Mouse (Mus musculus) CH12.LX (cell line): ENCODE data around the gene Mfsd4a. TPM values are rescaled to one million over a fixed set of nuclear protein-coding genes. Genes with fewer than 3 reads are reported as not detected.

Experiments
- DNase-seq: peaks from one replicate; pipeline ENCODE4 v3.0.0-alpha.2; 2013; ENCODE audit errors: extremely low read depth
- H3K27ac ChIP-seq: 2 replicates; pipeline ENCODE4 v1.5.1; 2012; ENCODE audit warnings: low read depth, mild to moderate bottlenecking, control low read depth, moderate library complexity; ENCODE audit not compliant: insufficient read depth
- H3K27me3 ChIP-seq: replicated peaks from 2 replicates; pipeline ENCODE3; 2012; ENCODE audit warnings: inconsistent platforms
- H3K36me3 ChIP-seq, 2 experiments: replicated peaks in 1 of 2; 2 replicates each; pipeline versions ENCODE3 to v1.6.1; 2012; ENCODE audit warnings: inconsistent platforms in 1 of 2, low read length in 1 of 2, mild to moderate bottlenecking in 1 of 2, mixed read lengths in 1 of 2, moderate library complexity in 1 of 2; ENCODE audit not compliant: control insufficient read depth in 1 of 2, insufficient read depth in 1 of 2
- H3K4me1 ChIP-seq, 2 experiments: 2 replicates each; pipeline ENCODE4 v1.6.1; 2012; ENCODE audit warnings: inconsistent platforms in 1 of 2, moderate library complexity in 1 of 2; ENCODE audit not compliant: insufficient read depth in 2 of 2, control insufficient read depth in 1 of 2
- H3K4me2 ChIP-seq: 2 replicates; pipeline ENCODE4 v1.6.1; 2012; ENCODE audit warnings: low read depth, mild to moderate bottlenecking, control low read depth; ENCODE audit not compliant: poor library complexity, insufficient read depth, severe bottlenecking
- H3K4me3 ChIP-seq, 3 experiments: fragments of 150-350 bp in 1 of 3; sonication (generic) in 1 of 3; replicated peaks in 1 of 3; 2 replicates each; pipeline versions ENCODE3 to v1.5.1; 2011 to 2012; ENCODE audit warnings: low read depth in 2 of 3, low read length in 2 of 3, mild to moderate bottlenecking in 2 of 3, moderate library complexity in 2 of 3, control low read depth in 1 of 3, improper control_type of control experiment in 1 of 3, inconsistent platforms in 1 of 3, mixed read lengths in 1 of 3; ENCODE audit not compliant: poor library complexity in 1 of 3
- H3K79me2 ChIP-seq: replicated peaks from 2 replicates; pipeline ENCODE4 v1.6.1; 2012; ENCODE audit warnings: mild to moderate bottlenecking, moderate library complexity; ENCODE audit not compliant: control insufficient read depth, poor library complexity, insufficient read depth, severe bottlenecking; ENCODE audit errors: extremely low read depth
- H3K9ac ChIP-seq: 2 replicates; pipeline ENCODE4 v1.6.1; 2012; ENCODE audit warnings: low read depth, mild to moderate bottlenecking, control low read depth, moderate library complexity; ENCODE audit not compliant: insufficient read depth
- H3K9me3 ChIP-seq: replicated peaks from 2 replicates; pipeline ENCODE3; 2012; ENCODE audit warnings: low read length, inconsistent platforms, mixed read lengths
- BHLHE40 ChIP-seq: IDR thresholded peaks from 2 replicates; pipeline ENCODE4 v1.6.1; 2011; ENCODE audit warnings: mild to moderate bottlenecking, low read depth, low read length, improper control_type of control experiment
- CHD1 ChIP-seq: IDR thresholded peaks from 2 replicates; pipeline ENCODE4 v1.6.1; 2012; ENCODE audit warnings: low read depth, low read length, improper control_type of control experiment, inconsistent platforms
- CHD2 ChIP-seq: IDR thresholded peaks from 2 replicates; pipeline ENCODE4 v1.6.1; 2011; ENCODE audit warnings: low read length, improper control_type of control experiment
- ELF1 ChIP-seq: IDR thresholded peaks from 2 replicates; pipeline ENCODE4 v1.6.1; 2014; ENCODE audit warnings: low read depth, mild to moderate bottlenecking, inconsistent platforms, low read length, improper control_type of control experiment
- EP300 ChIP-seq: IDR thresholded peaks from 2 replicates; pipeline ENCODE4 v1.6.1; 2011; ENCODE audit warnings: low read length, improper control_type of control experiment
- ETS1 ChIP-seq: conservative IDR thresholded peaks from 2 replicates; pipeline ENCODE4 v1.6.1; 2012; ENCODE audit warnings: low read depth, mild to moderate bottlenecking, inconsistent platforms, low read length, improper control_type of control experiment, moderate library complexity
- GABPA ChIP-seq: IDR thresholded peaks from 2 replicates; pipeline ENCODE4 v1.6.1; 2012; ENCODE audit warnings: low read depth, low read length, improper control_type of control experiment, inconsistent platforms; ENCODE audit not compliant: insufficient replicate concordance
- IRF4 ChIP-seq: IDR thresholded peaks from 2 replicates; pipeline ENCODE4 v1.6.1; 2014; ENCODE audit warnings: low read depth, mild to moderate bottlenecking, inconsistent platforms, low read length, improper control_type of control experiment
- JUN ChIP-seq: IDR thresholded peaks from 2 replicates; pipeline ENCODE4 v1.6.1; 2011; ENCODE audit warnings: low read depth, mild to moderate bottlenecking, low read length, improper control_type of control experiment, moderate library complexity; ENCODE audit not compliant: insufficient read depth
- JUND ChIP-seq: conservative IDR thresholded peaks from 2 replicates; pipeline ENCODE4 v1.6.1; 2011; ENCODE audit warnings: low read depth, low read length, improper control_type of control experiment
- MEF2A ChIP-seq: IDR thresholded peaks from 2 replicates; pipeline ENCODE4 v1.6.1; 2014; ENCODE audit warnings: low read depth, mild to moderate bottlenecking, inconsistent platforms, low read length, improper control_type of control experiment, borderline replicate concordance
- MYC ChIP-seq: IDR thresholded peaks from 2 replicates; pipeline ENCODE4 v1.6.1; 2011; ENCODE audit warnings: low read depth, mild to moderate bottlenecking, improper control_type of control experiment, low read length
- NELFE ChIP-seq: IDR thresholded peaks from 2 replicates; pipeline ENCODE4 v1.6.1; 2011; ENCODE audit warnings: low read depth, low read length, improper control_type of control experiment
- PAX5 ChIP-seq: IDR thresholded peaks from 2 replicates; pipeline ENCODE4 v1.6.1; 2012; ENCODE audit warnings: low read length, inconsistent platforms, mixed read lengths
- POLR2AphosphoS2 ChIP-seq: IDR thresholded peaks from 2 replicates; pipeline ENCODE4 v1.6.1; 2011; ENCODE audit warnings: low read depth, low read length, improper control_type of control experiment
- RAD21 ChIP-seq: IDR thresholded peaks from 2 replicates; pipeline ENCODE4 v1.6.1; 2011; ENCODE audit warnings: low read depth, mild to moderate bottlenecking, low read length, improper control_type of control experiment, moderate library complexity
- SIN3A ChIP-seq: IDR thresholded peaks from 2 replicates; pipeline ENCODE4 v1.6.1; 2012; ENCODE audit warnings: low read length, improper control_type of control experiment, inconsistent platforms
- TBP ChIP-seq: conservative IDR thresholded peaks from 2 replicates; pipeline ENCODE4 v1.6.1; 2011; ENCODE audit warnings: low read depth, low read length, improper control_type of control experiment
- UBTF ChIP-seq: IDR thresholded peaks from 2 replicates; pipeline ENCODE4 v1.6.1; 2012; ENCODE audit warnings: low read depth, mild to moderate bottlenecking, inconsistent platforms, low read length, improper control_type of control experiment, moderate library complexity
- USF1 ChIP-seq: IDR thresholded peaks from 2 replicates; pipeline ENCODE4 v1.6.1; 2014; ENCODE audit warnings: low read depth, mild to moderate bottlenecking, inconsistent platforms, low read length, improper control_type of control experiment
- USF2 ChIP-seq: conservative IDR thresholded peaks from 2 replicates; pipeline ENCODE4 v1.6.1; 2011; ENCODE audit warnings: low read depth, low read length, improper control_type of control experiment
- ZKSCAN1 ChIP-seq: IDR thresholded peaks from 2 replicates; pipeline ENCODE4 v1.6.1; 2012; ENCODE audit warnings: low read depth, inconsistent platforms, low read length, improper control_type of control experiment, borderline replicate concordance
- ZNF384 ChIP-seq: IDR thresholded peaks from 2 replicates; pipeline ENCODE4 v1.6.1; 2012; ENCODE audit warnings: low read depth, low read length, improper control_type of control experiment, inconsistent platforms
- dilution Hi-C: fragments of 300-500 bp; cut with MboI; formaldehyde crosslinking; loops from 2 replicates; pipeline ENCODE4 v1.14.3; 2020; ENCODE audit warnings: low sequenced_read_pairs; ENCODE audit not compliant: extremely low pct_unique_long_range_greater_than_20kb, extremely low pct_ligation_motif_present
- in situ Hi-C: fragments of 300-500 bp; cut with MboI; formaldehyde crosslinking; loops from 3 replicates; pipeline ENCODE4 v1.14.3; 2019; ENCODE audit warnings: low sequenced_read_pairs, low pct_ligation_motif_present, low pct_unique_long_range_greater_than_20kb, mixed read lengths
- polyA plus RNA-seq: library from polyadenylated mRNA; unstranded; fragments of >175 nt; gene quantifications from 2 replicates; pipeline ENCODE4 v1.2.1, GENCODE M21; 2012; ENCODE audit warnings: low read depth; ENCODE audit not compliant: insufficient read length
- total RNA-seq, 2 experiments: library from RNA; depleted of rRNA; stranded (reverse); fragments of 300-350 nt in 1 of 2; fragments of >200 nt in 1 of 2; gene quantifications; 2 replicates each; pipeline ENCODE4 v1.2.3; 2012 to 2014

The Mfsd4a gene
- total and polyA plus RNA-seq, 3 experiments: 1.4 to 11.8 (median 5.2) TPM

DNA sequence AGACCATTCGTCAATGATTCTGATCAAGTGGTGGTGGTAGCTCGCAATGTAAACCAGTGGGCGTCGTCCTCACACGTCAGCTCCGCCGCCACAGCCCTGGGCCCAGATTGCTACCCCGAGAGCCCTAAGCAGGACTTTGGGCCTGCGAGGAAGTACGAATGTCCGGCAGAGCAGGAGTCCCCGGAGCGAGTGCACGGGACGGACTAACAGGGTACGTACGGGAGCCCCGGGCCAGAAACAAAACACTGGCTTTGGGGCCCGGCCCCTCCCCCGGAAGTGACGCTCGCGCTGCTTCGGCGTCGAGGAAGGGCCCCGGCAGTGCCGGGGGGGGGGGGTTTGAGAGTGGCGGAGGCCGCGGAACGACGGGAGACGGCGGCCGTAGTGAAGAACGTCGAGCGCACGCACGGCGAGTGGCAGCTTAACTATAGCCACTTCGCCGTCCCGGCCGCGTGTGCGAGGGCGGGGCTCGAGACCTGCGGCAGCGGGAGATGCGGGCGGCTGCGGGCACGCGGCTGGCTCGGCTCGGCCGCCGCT is 60.5 kb downstream of the Mfsd4a start, which contains the start of gene Elk4 (continued):
- TF ChIP-seq ZNF384: no peak
- TF ChIP-seq PAX5: no peak
- TF ChIP-seq ETS1: peak; percentile 37; the same call in 1 of the 2 replicates
- TF ChIP-seq CHD2: no peak
- no peak for TF ChIP-seq EP300
- TF ChIP-seq RAD21: no peak
- no peak for TF ChIP-seq JUND
- peak; percentile 88; the same call in 1 of the 2 replicates for TF ChIP-seq NELFE
- TF ChIP-seq MYC: no peak
- TF ChIP-seq BHLHE40: no peak
- peak; percentile 8; the same call in 1 of the 2 replicates for TF ChIP-seq MEF2A
- TF ChIP-seq IRF4: no peak
- no peak for TF ChIP-seq JUN
- no peak for TF ChIP-seq CHD1
- TF ChIP-seq USF1: no peak
- peak; percentile 67; the same call in 1 of the 2 replicates for TF ChIP-seq TBP
- TF ChIP-seq UBTF: peak; percentile 90; the same call in 1 of the 2 replicates
- TF ChIP-seq POLR2AphosphoS2: peak; percentile 74
- TF ChIP-seq USF2: no peak
- TF ChIP-seq SIN3A: peak; percentile 49
- no peak for TF ChIP-seq GABPA
- TF ChIP-seq ELF1: peak; percentile 81
- TF ChIP-seq ZKSCAN1: no peak

DNA sequence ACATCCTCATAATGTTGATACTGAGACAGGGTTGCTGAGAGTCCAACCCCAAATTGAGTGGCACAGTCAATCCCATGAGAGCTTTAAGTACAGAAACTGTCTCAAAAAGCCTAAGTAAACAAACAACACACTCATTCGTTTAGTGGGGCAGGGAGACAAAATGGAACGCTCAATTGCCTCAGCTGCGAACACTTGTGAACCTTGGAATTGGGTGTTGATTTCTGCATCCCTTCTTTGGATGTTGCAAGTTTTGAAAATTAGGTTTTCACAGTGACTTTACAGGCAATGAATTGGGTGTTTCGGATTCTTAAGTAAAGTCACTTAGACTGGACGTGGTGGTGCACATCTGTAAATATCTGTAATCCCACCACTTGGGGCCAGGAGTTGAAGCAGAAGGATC is 61.1 kb downstream of the Mfsd4a start:
- Histone ChIP-seq H3K9ac (peak overlapping the region; percentile 86), H3K79me2 (peaks cover 24% of the 10 kb centered on the region), H3K9me3 (no peaks in the 10 kb centered on the region), H3K4me3 (peak overlapping the region; percentile 39 to 79 (median 48)), H3K36me3 (no peaks in the 10 kb centered on the region), H3K27ac (peak overlapping the region; percentile 82), H3K27me3 (no peaks in the 10 kb centered on the region), H3K4me2 (peak overlapping the region; percentile 80), H3K4me1 (peaks cover 18 to 50% of the 10 kb centered on the region in 2 experiments; a peak in 3 of 4 replicates)
- TF ChIP-seq IRF4: no peak
- no peak for TF ChIP-seq ZNF384
- TF ChIP-seq POLR2AphosphoS2: peak; percentile 9; the same call in 1 of the 2 replicates
- no peak for TF ChIP-seq ELF1
- dilution Hi-C loops: no loop called here
- DNase-seq: no peak
- in situ Hi-C loops: loop anchor here (5.0 kb wide), 2 partner anchors 36 to 101 kb away; no protein-coding TSS in a partner anchor
